Mouse (Mus musculus): ENCODE results near the gene Zfp568.

GRCm38 (mm10) chr7:30064622-30065021, 80.9 kb downstream of the Zfp568 start:
- TF ChIP-seq TAL1 (IDR thresholded peaks at IDR 0.05; ENCODE audit: low read length) (no peak), GATA1 (IDR thresholded peaks at IDR 0.05; ENCODE audit: low read length) (no peak)
